Mouse (Mus musculus): ENCODE measurements around the gene Serpina3b.

- TF ChIP-seq CTCF (IDR thresholded peaks at IDR 0.05; ENCODE audit: borderline replicate concordance, extremely low read depth, insufficient read depth, insufficient read length) (no peak), POLR2A (IDR thresholded peaks at IDR 0.05; ENCODE audit: borderline replicate concordance, extremely low read depth, insufficient read depth, insufficient read length, poor library complexity, severe bottlenecking) (no peak)
These were observed 24.2 kb downstream of the Serpina3b start for GRCm38 (mm10) chr12:104151989-104152388.
